Mouse (Mus musculus) small intestine, adult 2 months (tissue): ENCODE results near the gene Gjc3.

Source experiments
- CTCF ChIP-seq: fragments of 200-500 bp; IDR thresholded peaks from 2 replicates; pipeline ENCODE4 v1.5.1; 2012; ENCODE audit warnings: low read depth, mild to moderate bottlenecking, control low read depth, inconsistent platforms, low read length, moderate library complexity, mixed read lengths; ENCODE audit not compliant: insufficient replicate concordance, insufficient read length; ENCODE audit errors: extremely low read depth
- POLR2A ChIP-seq: fragments of 200-500 bp; IDR thresholded peaks from 2 replicates; pipeline ENCODE4 v1.6.1; 2012; ENCODE audit warnings: low read depth, mild to moderate bottlenecking, control low read depth, inconsistent platforms, low read length, moderate library complexity

GRCm38 (mm10) chr5:137909564-137910262 is 53.2 kb downstream of the Gjc3 start:
- no peak for TF ChIP-seq CTCF
- no peak for TF ChIP-seq POLR2A
